Mouse (Mus musculus): ENCODE measurements around the gene Pip5k1c.

The Pip5k1c gene

DNA sequence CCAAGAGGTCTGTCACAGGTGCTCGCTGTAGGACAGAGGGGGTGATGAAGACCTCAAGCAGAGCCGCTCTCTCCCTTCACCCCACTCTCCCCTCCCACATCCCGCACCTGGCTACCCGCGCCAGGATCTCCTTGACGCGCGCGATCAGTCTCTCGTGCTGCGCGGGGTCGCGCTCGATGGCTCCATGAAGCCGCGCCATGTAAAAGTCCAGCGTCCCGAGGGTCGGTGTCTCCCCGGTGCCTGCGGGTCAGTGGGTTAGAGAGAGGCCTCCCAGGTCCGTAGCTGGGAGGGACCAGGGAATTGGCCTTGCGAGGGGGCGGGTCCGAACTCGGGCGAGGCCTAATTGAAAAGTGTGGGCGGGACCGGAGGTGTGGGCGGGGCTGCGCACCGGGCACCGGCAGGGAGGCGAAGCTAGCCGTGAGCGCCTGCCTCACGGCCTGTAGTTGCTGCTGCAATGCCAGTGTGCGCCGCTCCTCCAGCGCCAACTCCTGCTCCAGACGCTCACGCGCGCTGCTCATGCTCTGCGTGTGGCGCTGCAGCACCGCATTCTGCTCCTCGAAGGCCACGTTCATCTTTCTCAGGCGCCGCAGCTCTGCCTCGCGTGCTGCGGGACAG lies 53.8 kb downstream of the Pip5k1c start:
- in situ Hi-C loops (cut with MboI): loop anchor here (10.0 kb wide), 1 partner anchor 52 kb away; the partner anchor contains the start of genes Pip5k1c and Tjp3

- in situ Hi-C loops (cut with MboI): loop anchor here (10.0 kb wide), 1 partner anchor 54 kb away; the partner anchor contains the start of genes Pip5k1c and Tjp3
These were observed 56.4 kb downstream of the Pip5k1c start for GRCm38 (mm10) chr10:81349146-81349545.

GRCm38 (mm10) chr10:81349961-81350350 lies 57.2 kb downstream of the Pip5k1c start:
- in situ Hi-C loops (cut with MboI): loop anchor here (10.0 kb wide), 1 partner anchor 55 kb away; the partner anchor contains the start of genes Pip5k1c and Tjp3

DNA sequence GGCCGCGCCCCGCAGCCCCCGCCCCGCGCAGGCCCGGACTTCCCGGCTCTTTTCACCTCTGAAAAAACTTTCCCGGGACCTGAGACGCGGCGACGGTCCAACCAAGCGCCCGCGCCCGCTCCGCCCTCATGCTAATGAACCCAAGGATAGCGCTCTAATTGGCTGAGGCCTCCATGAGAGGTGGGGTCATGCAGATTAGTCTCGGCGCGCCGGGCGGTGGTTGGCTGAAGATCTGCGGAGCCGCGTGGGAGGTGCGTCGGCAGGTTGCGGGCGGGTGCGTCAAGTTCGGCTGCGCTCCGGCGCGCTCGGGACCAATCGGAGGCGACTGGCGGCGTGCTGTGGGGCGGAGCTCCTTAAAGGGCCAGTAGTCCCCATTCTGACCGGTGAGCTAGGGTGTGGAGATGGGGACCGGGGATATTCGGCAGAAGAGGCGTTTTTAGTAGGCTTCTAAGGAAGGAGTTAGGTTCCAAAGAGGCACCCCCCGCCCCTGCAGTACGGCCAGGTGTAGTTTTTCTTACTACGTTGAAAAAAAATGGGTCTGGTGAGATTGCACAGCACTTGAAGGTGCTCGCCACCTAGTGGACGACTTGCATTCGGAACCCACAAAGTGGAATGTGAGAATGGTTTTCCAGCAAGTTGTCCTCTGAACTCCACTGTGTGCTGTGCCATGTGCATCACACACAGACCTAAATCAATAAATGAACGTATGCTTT lies 57.7 kb downstream of the Pip5k1c start, which contains the start of gene Hmg20b:
TSS of gene Hmg20b (minus strand) at position 130 of the 713 bp plus-strand sequence.
- in situ Hi-C loops (cut with MboI): no loop called here

- in situ Hi-C loops (cut with MboI): no loop called here
These were observed 59.0 kb downstream of the Pip5k1c start for GRCm38 (mm10) chr10:81351678-81352291.

- in situ Hi-C loops (cut with MboI): no loop called here
These were observed 62.1 kb downstream of the Pip5k1c start for GRCm38 (mm10) chr10:81354738-81355477.

GRCm38 (mm10) chr10:81355533-81355932 lies 62.8 kb downstream of the Pip5k1c start:
- in situ Hi-C loops (cut with MboI): no loop called here

GRCm38 (mm10) chr10:81356352-81356990 lies 63.7 kb downstream of the Pip5k1c start:
- in situ Hi-C loops (cut with MboI): no loop called here

GRCm38 (mm10) chr10:81356991-81357844 lies 64.5 kb downstream of the Pip5k1c start, which contains the start of gene Mfsd12:
Gene Mfsd12, plus strand, starts transcription at chr10:81357491.
- in situ Hi-C loops (cut with MboI): no loop called here

- in situ Hi-C loops (cut with MboI): no loop called here
These were observed 65.4 kb downstream of the Pip5k1c start for GRCm38 (mm10) chr10:81358209-81358608.

GRCm38 (mm10) chr10:81358841-81359240 lies 66.1 kb downstream of the Pip5k1c start:
- in situ Hi-C loops (cut with MboI): no loop called here

DNA sequence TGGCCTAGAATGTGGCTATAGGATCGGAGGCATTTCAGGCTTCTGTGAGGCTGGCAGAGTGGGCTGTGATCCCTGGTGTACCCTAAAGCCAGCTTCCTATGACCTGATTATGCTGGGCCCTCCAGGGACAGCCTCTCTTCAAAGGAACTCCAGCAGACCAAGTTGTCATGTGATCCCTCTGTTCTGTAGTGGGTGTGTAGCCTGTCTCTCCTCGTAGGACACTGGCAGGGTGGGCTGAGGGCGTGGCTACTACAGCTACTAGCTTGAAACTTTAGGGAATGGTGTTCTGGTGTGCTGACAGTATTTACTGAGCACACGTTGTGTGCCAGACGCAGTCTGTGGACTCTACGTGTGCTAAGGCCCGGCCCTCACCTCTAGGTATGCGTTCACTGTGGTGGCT lies 68.0 kb downstream of the Pip5k1c start:
- in situ Hi-C loops (cut with MboI): no loop called here

- in situ Hi-C loops (cut with MboI): no loop called here
These were observed 69.7 kb downstream of the Pip5k1c start for GRCm38 (mm10) chr10:81362336-81362949.

DNA sequence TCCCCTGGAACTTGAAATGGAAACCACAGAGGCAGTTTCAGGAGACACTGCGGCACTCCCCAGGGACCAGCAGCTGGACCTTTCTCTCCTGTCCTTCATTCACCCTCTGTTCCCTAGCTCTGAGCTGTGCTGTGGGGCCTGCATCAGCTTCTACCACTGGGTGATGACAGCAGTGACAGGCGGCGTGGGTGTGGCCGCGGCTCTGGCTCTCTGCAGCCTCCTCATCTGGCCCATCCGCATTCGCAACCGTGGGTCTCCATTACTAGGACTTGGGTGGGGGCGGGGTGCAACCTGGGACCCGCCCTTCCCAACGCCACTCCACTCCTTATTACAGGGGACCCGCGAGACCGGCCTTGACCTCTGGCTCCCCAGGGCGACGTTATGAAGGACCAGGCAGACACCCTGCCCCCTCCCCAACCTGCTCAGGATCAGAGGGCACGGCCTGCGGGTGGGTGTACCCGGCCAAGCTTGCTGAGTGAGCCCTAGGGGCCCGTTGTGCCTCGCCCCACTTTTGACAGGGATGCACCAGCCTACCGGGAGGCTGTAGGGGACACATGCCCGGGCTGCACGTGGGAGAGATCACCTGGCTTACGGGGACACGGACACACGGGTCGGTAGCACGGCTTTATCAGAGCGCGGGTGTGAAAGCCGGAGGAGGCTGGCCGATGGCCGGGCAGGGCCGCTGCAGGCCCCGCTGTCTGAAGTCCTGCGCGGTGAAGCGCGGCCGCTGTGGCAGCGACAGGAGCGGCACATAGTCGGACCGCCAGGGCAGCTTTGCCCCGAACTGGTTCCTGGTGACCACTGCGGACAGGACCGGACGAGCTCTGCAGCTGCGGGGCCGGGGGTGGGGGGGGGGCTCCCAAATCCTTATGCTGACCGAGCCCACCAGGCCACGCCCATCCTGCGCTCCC lies 70.9 kb downstream of the Pip5k1c start:
- in situ Hi-C loops (cut with MboI): no loop called here

GRCm38 (mm10) chr10:81364666-81365065 lies 71.9 kb downstream of the Pip5k1c start:
- in situ Hi-C loops (cut with MboI): no loop called here

DNA sequence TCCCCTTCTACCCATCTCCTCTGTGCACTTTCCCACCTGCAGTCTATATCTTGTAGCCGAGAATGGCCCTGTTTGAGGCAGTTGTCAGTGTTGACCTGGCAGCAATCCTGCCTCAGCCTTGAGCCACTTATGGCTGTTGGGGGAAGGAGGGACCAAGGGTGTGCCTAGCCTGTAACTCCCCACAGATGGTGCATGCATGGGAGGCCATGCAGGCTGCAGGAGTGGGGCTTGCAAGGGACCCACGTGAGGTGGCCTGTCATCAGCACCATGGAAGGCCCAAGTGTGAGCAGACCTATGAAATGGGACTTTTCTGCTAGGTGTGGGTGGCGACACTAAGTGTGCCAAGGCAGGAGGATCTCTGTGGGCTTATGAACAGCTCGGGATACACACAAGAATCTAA lies 72.3 kb downstream of the Pip5k1c start:
- in situ Hi-C loops (cut with MboI): no loop called here

- in situ Hi-C loops (cut with MboI): no loop called here
These were observed 73.1 kb downstream of the Pip5k1c start, which contains the start of gene 4930404N11Rik for GRCm38 (mm10) chr10:81365672-81366476. Gene 4930404N11Rik, minus strand, starts transcription at chr10:81365816.
